Mouse (Mus musculus): ENCODE measurements around the gene Tmbim1. TPM values are rescaled to one million over a fixed set of nuclear protein-coding genes. Genes with fewer than 3 reads are reported as not detected.
A peak's percentile ranks its signal among the peaks of the same experiment; 100 is the strongest.
"Not testable (repeated sequence)": the region's sequence is repeated elsewhere in the genome, so short reads cannot be mapped to it uniquely, and the experiment has no call there.

Gene Tmbim1
- polyA plus RNA-seq, 1 experiment from 2014 or later, result 18.5 TPM

- TF ChIP-seq CTCF (IDR thresholded peaks at IDR 0.05; ENCODE audit: low read depth), result no peak
- Histone ChIP-seq H3K9ac (replicated peaks) (no peak overlapping the region), H3K4me2 (ENCODE audit: low read depth, low read length) (no peak overlapping the region), H3K9me3 (ENCODE audit: low read length) (no peaks in the 10 kb centered on the region), H3K4me3 (ENCODE audit: low read depth, low read length) (no peak overlapping the region), H3K36me3 (replicated peaks; ENCODE audit: insufficient read depth, low read length) (no peaks in the 10 kb centered on the region), H3K27me3 (ENCODE audit: insufficient read depth, low read length) (no peaks in the 10 kb centered on the region), H3K4me1 (ENCODE audit: insufficient read depth) (peaks cover 6% of the 10 kb centered on the region; the same call in 1 of the 2 replicates), H3K27ac (ENCODE audit: low read depth) (no peak overlapping the region)
- ATAC-seq, result no peak
- WGBS (ENCODE audit: insufficient replicate concordance), result 57% methylated on average over 5 of the region's 5 CpGs
- no peak for DNase-seq
These were observed 37.7 kb upstream of the Tmbim1 start for GRCm38 (mm10) chr1:74343161-74343560.

- Histone ChIP-seq H3K4me3 (ENCODE audit: low read depth, low read length) (no peak overlapping the region), H3K36me3 (replicated peaks; ENCODE audit: insufficient read depth, low read length) (no peaks in the 10 kb centered on the region), H3K9me3 (ENCODE audit: low read length) (no peaks in the 10 kb centered on the region), H3K9ac (replicated peaks) (no peak overlapping the region), H3K27me3 (ENCODE audit: insufficient read depth, low read length) (no peaks in the 10 kb centered on the region), H3K4me2 (ENCODE audit: low read depth, low read length) (no peak overlapping the region), H3K27ac (ENCODE audit: low read depth) (no peak overlapping the region), H3K4me1 (ENCODE audit: insufficient read depth) (peaks cover 6% of the 10 kb centered on the region; the same call in 1 of the 2 replicates)
- ATAC-seq (no peak), DNase-seq (no peak)
- TF ChIP-seq CTCF (IDR thresholded peaks at IDR 0.05; ENCODE audit: low read depth), result no peak
- TF ChIP-seq EP300 (IDR thresholded peaks at IDR 0.05; ENCODE audit: low read depth), result no peak
- WGBS (ENCODE audit: insufficient replicate concordance), result 74% methylated on average over 1 of the region's 1 CpGs
These were observed 36.9 kb upstream of the Tmbim1 start for GRCm38 (mm10) chr1:74342308-74342707.

- Histone ChIP-seq H3K4me2 (ENCODE audit: low read depth, low read length) (no peak overlapping the region), H3K4me3 (ENCODE audit: low read depth, low read length) (no peak overlapping the region), H3K4me1 (ENCODE audit: insufficient read depth) (peaks cover 6% of the 10 kb centered on the region; the same call in 1 of the 2 replicates), H3K9ac (replicated peaks) (no peak overlapping the region), H3K36me3 (replicated peaks; ENCODE audit: insufficient read depth, low read length) (no peaks in the 10 kb centered on the region), H3K27ac (ENCODE audit: low read depth) (no peak overlapping the region), H3K27me3 (ENCODE audit: insufficient read depth, low read length) (no peaks in the 10 kb centered on the region), H3K9me3 (ENCODE audit: low read length) (no peaks in the 10 kb centered on the region)
- DNase-seq, result no peak
- WGBS (ENCODE audit: insufficient replicate concordance), result 72% methylated on average over 7 of the region's 7 CpGs
- ATAC-seq, result no peak
- TF ChIP-seq CTCF (IDR thresholded peaks at IDR 0.05; ENCODE audit: low read depth) (no peak), EP300 (IDR thresholded peaks at IDR 0.05; ENCODE audit: low read depth) (no peak)
These were observed 36.5 kb upstream of the Tmbim1 start for GRCm38 (mm10) chr1:74341898-74342297.

- not testable (repeated sequence) for H3K36me3 ChIP-seq (replicated peaks; ENCODE audit: insufficient read depth, low read length); H3K27me3 ChIP-seq (ENCODE audit: insufficient read depth, low read length); H3K4me2 ChIP-seq (ENCODE audit: low read depth, low read length); H3K4me3 ChIP-seq (ENCODE audit: low read depth, low read length); H3K9ac ChIP-seq (replicated peaks); H3K9me3 ChIP-seq (ENCODE audit: low read length); H3K4me1 ChIP-seq (ENCODE audit: insufficient read depth); H3K27ac ChIP-seq (ENCODE audit: low read depth); DNase-seq
- WGBS (ENCODE audit: insufficient replicate concordance), result 86% methylated on average over 4 of the region's 4 CpGs
- peak; percentile 12; the same call in 1 of the 2 replicates for ATAC-seq
These were observed 35.6 kb upstream of the Tmbim1 start for GRCm38 (mm10) chr1:74340992-74341391.

- Histone ChIP-seq H3K27me3 (ENCODE audit: insufficient read depth, low read length) (no peaks in the 10 kb centered on the region), H3K9ac (replicated peaks) (no peak overlapping the region), H3K27ac (ENCODE audit: low read depth) (no peak overlapping the region), H3K4me1 (ENCODE audit: insufficient read depth) (peaks cover 6% of the 10 kb centered on the region; the same call in 1 of the 2 replicates), H3K9me3 (ENCODE audit: low read length) (no peaks in the 10 kb centered on the region), H3K36me3 (replicated peaks; ENCODE audit: insufficient read depth, low read length) (no peaks in the 10 kb centered on the region), H3K4me3 (ENCODE audit: low read depth, low read length) (no peak overlapping the region), H3K4me2 (ENCODE audit: low read depth, low read length) (no peak overlapping the region)
- no peak for DNase-seq
- no peak for TF ChIP-seq EP300 (IDR thresholded peaks at IDR 0.05; ENCODE audit: low read depth)
- peak; percentile 33; the same call in 1 of the 2 replicates for ATAC-seq
- 87% methylated on average over 6 of the region's 6 CpGs for WGBS (ENCODE audit: insufficient replicate concordance)
These were observed 34.9 kb upstream of the Tmbim1 start for GRCm38 (mm10) chr1:74340361-74340764.

- H3K9ac ChIP-seq (replicated peaks), result no peak overlapping the region
- ATAC-seq (no peak), DNase-seq (no peak)
- no peaks in the 10 kb centered on the region for H3K27me3 ChIP-seq (ENCODE audit: insufficient read depth, low read length)
- no peak for TF ChIP-seq EP300 (IDR thresholded peaks at IDR 0.05; ENCODE audit: low read depth)
- TF ChIP-seq CTCF (IDR thresholded peaks at IDR 0.05; ENCODE audit: low read depth), result no peak
- H3K4me1 ChIP-seq (ENCODE audit: insufficient read depth), result peaks cover 6% of the 10 kb centered on the region; the same call in 1 of the 2 replicates
- WGBS (ENCODE audit: insufficient replicate concordance), result 84% methylated on average over 9 of the region's 9 CpGs
- H3K27ac ChIP-seq (ENCODE audit: low read depth), result no peak overlapping the region
- no peak overlapping the region for H3K4me3 ChIP-seq (ENCODE audit: low read depth, low read length)
- H3K9me3 ChIP-seq (ENCODE audit: low read length), result no peaks in the 10 kb centered on the region
- H3K36me3 ChIP-seq (replicated peaks; ENCODE audit: insufficient read depth, low read length), result no peaks in the 10 kb centered on the region
- H3K4me2 ChIP-seq (ENCODE audit: low read depth, low read length), result no peak overlapping the region
These were observed 34.5 kb upstream of the Tmbim1 start for GRCm38 (mm10) chr1:74339917-74340316.

GRCm38 (mm10) chr1:74338626-74339025 is 33.2 kb upstream of the Tmbim1 start:
- Histone ChIP-seq H3K4me2 (ENCODE audit: low read depth, low read length) (no peak overlapping the region), H3K4me1 (ENCODE audit: insufficient read depth) (peaks cover 5% of the 10 kb centered on the region; the same call in 1 of the 2 replicates), H3K27ac (ENCODE audit: low read depth) (no peak overlapping the region), H3K36me3 (replicated peaks; ENCODE audit: insufficient read depth, low read length) (no peaks in the 10 kb centered on the region), H3K9ac (replicated peaks) (no peak overlapping the region), H3K9me3 (ENCODE audit: low read length) (no peaks in the 10 kb centered on the region), H3K27me3 (ENCODE audit: insufficient read depth, low read length) (no peaks in the 10 kb centered on the region), H3K4me3 (ENCODE audit: low read depth, low read length) (no peak overlapping the region)
- ATAC-seq (no peak), DNase-seq (no peak)
- no peak for TF ChIP-seq CTCF (IDR thresholded peaks at IDR 0.05; ENCODE audit: low read depth)
- no peak for TF ChIP-seq EP300 (IDR thresholded peaks at IDR 0.05; ENCODE audit: low read depth)
- 70% methylated on average over 4 of the region's 4 CpGs for WGBS (ENCODE audit: insufficient replicate concordance)

All from liver, postnatal 0 days (tissue).